Comparison of ENCODE assay signal across 19 mouse cellular contexts in the genomic region with DNA sequence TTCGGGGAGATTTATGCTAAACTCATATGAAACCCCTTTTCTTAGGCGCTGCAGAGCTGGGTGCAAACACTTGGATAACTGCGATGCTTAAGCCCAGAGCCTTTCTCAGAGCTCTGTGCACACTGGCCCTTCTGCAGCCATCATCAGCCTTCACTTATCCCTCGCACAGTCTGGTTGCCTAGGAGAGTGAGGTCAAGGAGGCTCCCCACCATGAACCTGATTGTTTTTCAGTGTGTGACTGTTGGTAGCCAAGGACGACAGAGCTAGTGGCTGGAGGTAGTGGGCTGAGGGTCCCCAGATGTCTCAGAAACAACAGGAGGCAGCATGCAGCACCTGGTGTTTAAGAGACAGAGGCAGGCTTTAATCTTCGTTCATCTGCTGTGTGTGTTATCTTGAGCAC.
DNase-seq lines count a peak whose midpoint lies in the region; ATAC-seq and TF ChIP-seq lines count a peak whose summit lies in the region.
"Had no signal": no experiment of that assay in that cellular context is flagged by ENCODE, and none has a peak within 500 bp of the region (broad histone marks: within the 10 kb centered on the region; RNA-seq: fewer than 3 reads in every experiment).

No protein-coding gene starts in this region.

- peaks cover 17% of the 10 kb centered on the region for H3K4me1 ChIP-seq in forebrain, embryonic 10.5 days
- no peaks in the 10 kb centered on the region for H3K4me1 ChIP-seq in forebrain, embryonic 15.5 days
- no peaks in the 10 kb centered on the region for H3K4me1 ChIP-seq in forebrain, postnatal 0 days (ENCODE audit: insufficient read depth)
- 0 out of 2 replicates have a peak, but pooled peaks cover 4% of the 10 kb centered on the region for H3K4me1 ChIP-seq in midbrain, embryonic 14.5 days (ENCODE audit: control insufficient read depth, insufficient read depth, low read length)
- no peaks in the 10 kb centered on the region for H3K4me1 ChIP-seq in heart, embryonic 11.5 days (ENCODE audit: control insufficient read depth, insufficient read depth, low read length)
- H3K4me1 ChIP-seq: embryonic facial prominence, embryonic 13.5 days had no signal

- TF ChIP-seq POLR2A in brain, embryonic 14.5 days (IDR thresholded peaks at IDR 0.05; ENCODE audit: borderline replicate concordance, extremely low read depth, insufficient read depth, insufficient read length, poor library complexity, severe bottlenecking): no peak

- H3K27ac ChIP-seq in forebrain, embryonic 10.5 days: no peak overlapping the region; the same call in 1 of the 2 replicates
- no peak overlapping the region for H3K27ac ChIP-seq in forebrain, embryonic 15.5 days (replicated peaks)
- no peak overlapping the region for H3K27ac ChIP-seq in forebrain, postnatal 0 days (ENCODE audit: low read depth, low read length)
- no peak overlapping the region for H3K27ac ChIP-seq in midbrain, embryonic 14.5 days (replicated peaks; ENCODE audit: low read depth, low read length)
- no peak overlapping the region for H3K27ac ChIP-seq in heart, embryonic 11.5 days (ENCODE audit: low read depth, low read length)
- H3K27ac ChIP-seq: embryonic facial prominence, embryonic 13.5 days; hindbrain, embryonic 15.5 days; liver, embryonic 14.5 days had no signal

- 48% methylated on average over 6 of the region's 6 CpGs for WGBS in forebrain, embryonic 10.5 days
- 40% methylated on average over 6 of the region's 6 CpGs for WGBS in forebrain, embryonic 15.5 days
- 40% methylated on average over 6 of the region's 6 CpGs for WGBS in forebrain, postnatal 0 days
- 26% methylated on average over 6 of the region's 6 CpGs for WGBS in midbrain, embryonic 14.5 days
- 48% methylated on average over 6 of the region's 6 CpGs for WGBS in heart, embryonic 11.5 days (ENCODE audit: insufficient replicate concordance)

- no peak overlapping the region for H3K9ac ChIP-seq in forebrain, embryonic 15.5 days (replicated peaks)
- no peak overlapping the region for H3K9ac ChIP-seq in forebrain, postnatal 0 days
- H3K9ac ChIP-seq in midbrain, embryonic 14.5 days (replicated peaks; ENCODE audit: low read length): no peak overlapping the region
- H3K9ac ChIP-seq in heart, embryonic 11.5 days (ENCODE audit: low read depth, low read length): no peak overlapping the region
- H3K9ac ChIP-seq: embryonic facial prominence, embryonic 13.5 days; hindbrain, embryonic 15.5 days; liver, embryonic 14.5 days had no signal

- H3K4me3 ChIP-seq in forebrain, embryonic 10.5 days: no peak overlapping the region
- H3K4me3 ChIP-seq in forebrain, embryonic 15.5 days: no peak overlapping the region
- H3K4me3 ChIP-seq in forebrain, postnatal 0 days (ENCODE audit: low read depth, low read length): no peak overlapping the region
- H3K4me3 ChIP-seq in midbrain, embryonic 14.5 days (replicated peaks; ENCODE audit: low read depth, low read length): no peak overlapping the region
- no peak overlapping the region for H3K4me3 ChIP-seq in heart, embryonic 11.5 days (ENCODE audit: low read depth, low read length)
- H3K4me3 ChIP-seq: embryonic facial prominence, embryonic 13.5 days; hindbrain, embryonic 15.5 days; megakaryocyte, embryonic 14.5 days had no signal

- no peak for ATAC-seq in forebrain, embryonic 15.5 days (replicated peaks)
- ATAC-seq in forebrain, postnatal 0 days: 0 out of 2 replicates have a peak, but pooled peaks have one; percentile 25
- no peak for ATAC-seq in midbrain, embryonic 14.5 days (ENCODE audit: low FRiP score, low TSS enrichment)
- ATAC-seq in megakaryocyte progenitor cell, adult 5-6 weeks (replicated peaks; ENCODE audit: poor library complexity): no peak
- ATAC-seq in heart, embryonic 11.5 days (replicated peaks; ENCODE audit: insufficient number of reproducible peaks, low FRiP score, low TSS enrichment): no peak
- ATAC-seq in megakaryocyte-erythroid progenitor cell, adult 5-6 weeks (replicated peaks; ENCODE audit: low FRiP score, low TSS enrichment, poor library complexity, severe bottlenecking): no peak
- ATAC-seq: lung, postnatal 0 days had no signal

- no peaks in the 10 kb centered on the region for H3K36me3 ChIP-seq in forebrain, embryonic 10.5 days (replicated peaks)
- no peaks in the 10 kb centered on the region for H3K36me3 ChIP-seq in forebrain, embryonic 15.5 days
- no peaks in the 10 kb centered on the region for H3K36me3 ChIP-seq in forebrain, postnatal 0 days (ENCODE audit: insufficient read depth)
- H3K36me3 ChIP-seq in midbrain, embryonic 14.5 days (ENCODE audit: control insufficient read depth, insufficient read depth, low read length): no peaks in the 10 kb centered on the region
- H3K36me3 ChIP-seq in heart, embryonic 11.5 days (ENCODE audit: control insufficient read depth, insufficient read depth, low read length): no peaks in the 10 kb centered on the region
- H3K36me3 ChIP-seq: embryonic facial prominence, embryonic 13.5 days; hindbrain, embryonic 15.5 days had no signal

- no peak for TF ChIP-seq CTCF in brain, embryonic 14.5 days (IDR thresholded peaks at IDR 0.05; ENCODE audit: borderline replicate concordance, extremely low read depth, insufficient read depth, insufficient read length)
- no peak for TF ChIP-seq CTCF in forebrain, postnatal 0 days (IDR thresholded peaks at IDR 0.05; ENCODE audit: low read depth)

- H3K4me2 ChIP-seq in forebrain, embryonic 15.5 days (replicated peaks): no peak overlapping the region
- no peak overlapping the region for H3K4me2 ChIP-seq in forebrain, postnatal 0 days (ENCODE audit: low read depth)
- no peak overlapping the region for H3K4me2 ChIP-seq in midbrain, embryonic 14.5 days (ENCODE audit: low read length)
- no peak overlapping the region for H3K4me2 ChIP-seq in heart, embryonic 11.5 days
- H3K4me2 ChIP-seq: embryonic facial prominence, embryonic 13.5 days; hindbrain, embryonic 15.5 days had no signal

- H3K27me3 ChIP-seq in forebrain, embryonic 10.5 days (ENCODE audit: poor library complexity, severe bottlenecking): no peaks in the 10 kb centered on the region
- H3K27me3 ChIP-seq in forebrain, embryonic 15.5 days: no peaks in the 10 kb centered on the region
- H3K27me3 ChIP-seq in forebrain, postnatal 0 days (ENCODE audit: insufficient read depth, low read length): no peaks in the 10 kb centered on the region
- H3K27me3 ChIP-seq in midbrain, embryonic 14.5 days (ENCODE audit: control insufficient read depth, insufficient read depth, low read length): no peaks in the 10 kb centered on the region
- H3K27me3 ChIP-seq in heart, embryonic 11.5 days (ENCODE audit: control insufficient read depth, insufficient read depth, low read length): no peaks in the 10 kb centered on the region
- H3K27me3 ChIP-seq: CH12.LX; embryonic facial prominence, embryonic 13.5 days; hindbrain, embryonic 15.5 days; megakaryocyte, embryonic 14.5 days had no signal

- DNase-seq in forebrain, embryonic 10.5 days (ENCODE audit: extremely low spot score, low spot score): peak; percentile 30
- DNase-seq in brain, embryonic 14.5 days (ENCODE audit: low read depth): peak; percentile 60
- no peak for DNase-seq in forebrain, postnatal 0 days
- peak; percentile 23 for DNase-seq in midbrain, embryonic 14.5 days
- DNase-seq: adrenal gland, postnatal 25 days; cerebellum, postnatal 14 days; gastrocnemius, postnatal 36 days; spleen, adult 18-20 months; thymus, postnatal 14 days had no signal

- H3K9me3 ChIP-seq in forebrain, embryonic 10.5 days: no peaks in the 10 kb centered on the region
- no peaks in the 10 kb centered on the region for H3K9me3 ChIP-seq in forebrain, embryonic 15.5 days
- H3K9me3 ChIP-seq in forebrain, postnatal 0 days (ENCODE audit: low read length): no peaks in the 10 kb centered on the region
- no peaks in the 10 kb centered on the region for H3K9me3 ChIP-seq in midbrain, embryonic 14.5 days (ENCODE audit: control insufficient read depth, low read length)
- no peaks in the 10 kb centered on the region for H3K9me3 ChIP-seq in heart, embryonic 11.5 days (replicated peaks; ENCODE audit: control insufficient read depth, low read length)
- H3K9me3 ChIP-seq: embryonic facial prominence, embryonic 13.5 days; hindbrain, embryonic 15.5 days had no signal
